Mouse (Mus musculus) lung, postnatal 0 days (tissue): ENCODE results near the gene Adgrf3. TPM values are rescaled to one million over a fixed set of nuclear protein-coding genes. Genes with fewer than 3 reads are reported as not detected.

ENCODE experiments used
- ATAC-seq: fragments of 200-750 bp; cut with Nextera tagmentation; 2 replicates; pipeline ENCODE4 v1.8.0; 2017; ENCODE audit warnings: moderate library complexity
- DNase-seq: peaks from one replicate; pipeline ENCODE4 v3.0.0-alpha.2; 2016; ENCODE audit warnings: low spot score
- H3K27ac ChIP-seq: fragments of 300-500 bp; sonication (generic); 2 replicates; pipeline ENCODE4 v1.5.1; 2014; ENCODE audit warnings: antibody characterized with exemption, mild to moderate bottlenecking, low read length, mixed read lengths
- H3K27me3 ChIP-seq: fragments of 300-500 bp; sonication (generic); replicated peaks from 2 replicates; pipeline ENCODE4 v1.6.1; 2014; ENCODE audit warnings: low read length, mixed read lengths; ENCODE audit not compliant: insufficient read depth
- H3K36me3 ChIP-seq: fragments of 300-500 bp; sonication (generic); 2 replicates; pipeline ENCODE4 v1.6.1; 2014; ENCODE audit warnings: low read length, mixed read lengths; ENCODE audit not compliant: insufficient read depth
- H3K4me1 ChIP-seq: fragments of 300-500 bp; sonication (generic); 2 replicates; pipeline ENCODE4 v1.6.1; 2014; ENCODE audit warnings: antibody characterized with exemption, low read depth, low read length, mixed read lengths; ENCODE audit not compliant: insufficient read depth
- H3K4me2 ChIP-seq: fragments of 300-500 bp; sonication (generic); replicated peaks from 2 replicates; pipeline ENCODE4 v1.6.1; 2014; ENCODE audit warnings: low read depth, mild to moderate bottlenecking, low read length, moderate library complexity, mixed read lengths
- H3K4me3 ChIP-seq: fragments of 300-500 bp; sonication (generic); 2 replicates; pipeline ENCODE4 v1.5.1; 2014; ENCODE audit warnings: low read depth, low read length
- H3K9ac ChIP-seq: fragments of 300-500 bp; sonication (generic); replicated peaks from 2 replicates; pipeline ENCODE4 v1.6.1; 2014; ENCODE audit warnings: low read depth, mild to moderate bottlenecking
- H3K9me3 ChIP-seq: fragments of 300-500 bp; sonication (generic); 2 replicates; pipeline ENCODE4 v1.6.1; 2016; ENCODE audit warnings: low read length, mixed read lengths
- CTCF ChIP-seq: IDR thresholded peaks from 2 replicates; pipeline ENCODE4 v1.5.1; 2016; ENCODE audit warnings: antibody characterized with exemption, mild to moderate bottlenecking
- EP300 ChIP-seq: IDR thresholded peaks from 2 replicates; pipeline ENCODE4 v1.6.1; 2016; ENCODE audit warnings: antibody characterized with exemption, mild to moderate bottlenecking, control low read depth
- WGBS: fragments of 180-500 bp; shearing (Covaris S2); extraction: QIAGEN DNeasy Blood & Tissue Kit; methylation state at CpG from one replicate; pipeline ENCODE4 v1.1.7; 2014; 5-methylcytosine and 5-hydroxymethylcytosine counted together
- polyA plus RNA-seq: library from polyadenylated mRNA; unstranded; fragments of >200 nt; fragmentation: Nextera tagmentation; extraction: Ambion mirVana; gene quantifications from 2 replicates; pipeline ENCODE4 v1.2.1, GENCODE M21; 2015

Gene Adgrf3
- polyA plus RNA-seq, 1 experiment from 2014 or later, result 0.13 TPM

DNA sequence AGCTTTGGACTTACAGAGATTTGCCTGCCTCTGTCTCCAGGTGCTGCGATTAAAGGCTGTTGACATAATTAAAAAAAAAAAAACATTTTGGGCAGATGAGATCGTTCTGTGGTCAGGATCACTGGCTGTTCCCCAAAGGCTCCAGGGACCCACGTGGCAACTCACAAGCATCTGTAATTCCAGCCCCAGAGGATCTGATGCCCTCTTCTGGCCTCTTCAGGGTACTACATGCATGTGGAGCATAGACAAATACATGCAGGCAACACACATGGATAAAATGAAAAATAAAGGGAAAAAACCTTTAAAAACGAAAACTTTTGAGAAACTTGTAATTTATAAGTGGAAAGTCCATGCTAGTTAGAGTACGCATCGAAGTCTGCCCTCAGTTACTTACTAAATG lies 1.8 kb upstream of the Adgrf3 start:
- ATAC-seq (no peak), DNase-seq (peak; percentile 28)
- H3K4me3 ChIP-seq, result no peak overlapping the region
- H3K36me3 ChIP-seq, result no peaks in the 10 kb centered on the region
- H3K9me3 ChIP-seq, result no peaks in the 10 kb centered on the region
- H3K27me3 ChIP-seq, result no peaks in the 10 kb centered on the region
- H3K4me1 ChIP-seq, result no peaks in the 10 kb centered on the region
- H3K9ac ChIP-seq, result no peak overlapping the region
- TF ChIP-seq EP300 (no peak), CTCF (peak; percentile 66)
- WGBS, result 64% methylated on average over 6 of the region's 6 CpGs
- H3K27ac ChIP-seq, result no peak overlapping the region
- no peak overlapping the region for H3K4me2 ChIP-seq

DNA sequence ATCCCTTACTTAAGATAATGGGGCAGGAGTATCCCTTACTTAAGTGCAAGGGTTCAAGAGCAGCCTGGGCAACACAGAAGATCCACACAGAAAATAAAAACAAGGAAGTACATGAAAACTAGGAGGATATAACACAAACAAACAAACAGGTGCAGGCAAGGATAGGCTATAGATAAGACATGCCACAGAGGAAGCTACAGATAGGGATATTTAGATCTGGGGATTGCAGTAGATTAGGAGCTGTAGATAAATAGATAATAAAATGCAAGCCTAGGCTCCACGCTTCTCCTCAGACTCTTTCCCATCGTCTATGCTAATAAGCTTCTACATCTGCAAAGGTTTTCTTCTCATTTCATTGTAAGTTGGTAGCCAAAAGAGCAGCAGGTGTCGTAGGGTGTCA lies 488 bp downstream of the Adgrf3 start:
- Histone ChIP-seq H3K36me3 (no peaks in the 10 kb centered on the region), H3K4me1 (no peaks in the 10 kb centered on the region), H3K4me3 (no peak overlapping the region), H3K27ac (no peak overlapping the region), H3K9ac (no peak overlapping the region), H3K4me2 (no peak overlapping the region), H3K27me3 (no peaks in the 10 kb centered on the region), H3K9me3 (no peaks in the 10 kb centered on the region)
- 74% methylated on average over 3 of the region's 3 CpGs for WGBS
- DNase-seq (no peak), ATAC-seq (no peak)
- TF ChIP-seq EP300 (no peak), CTCF (no peak)

DNA sequence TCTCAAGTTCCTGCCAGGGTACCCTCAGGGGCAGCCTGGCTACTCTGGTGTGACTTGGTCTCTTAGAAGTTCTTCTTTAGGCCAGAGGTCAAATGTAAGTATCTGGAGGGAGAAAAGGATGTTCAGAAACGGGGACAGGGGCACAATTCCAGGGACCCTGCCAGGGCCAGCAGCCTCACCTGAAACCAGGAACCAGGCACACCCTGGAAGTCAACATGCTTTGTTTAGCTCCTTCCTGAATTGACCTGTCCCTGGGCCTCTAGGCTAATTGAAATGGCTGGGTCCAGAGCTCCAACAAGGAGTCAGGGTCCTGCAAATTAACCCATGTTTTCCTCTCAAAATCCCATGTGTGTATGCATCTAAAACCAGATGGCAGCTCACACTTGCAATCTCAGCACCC lies 1.1 kb downstream of the Adgrf3 start:
- ATAC-seq, result no peak
- H3K36me3 ChIP-seq, result no peaks in the 10 kb centered on the region
- H3K27ac ChIP-seq, result no peak overlapping the region
- no peak overlapping the region for H3K9ac ChIP-seq
- no peak overlapping the region for H3K4me3 ChIP-seq
- no peak overlapping the region for H3K4me2 ChIP-seq
- no peaks in the 10 kb centered on the region for H3K9me3 ChIP-seq
- WGBS, result 56% methylated on average over 1 of the region's 1 CpGs
- TF ChIP-seq CTCF (no peak), EP300 (no peak)
- DNase-seq, result no peak
- H3K4me1 ChIP-seq, result no peaks in the 10 kb centered on the region
- H3K27me3 ChIP-seq, result no peaks in the 10 kb centered on the region

DNA sequence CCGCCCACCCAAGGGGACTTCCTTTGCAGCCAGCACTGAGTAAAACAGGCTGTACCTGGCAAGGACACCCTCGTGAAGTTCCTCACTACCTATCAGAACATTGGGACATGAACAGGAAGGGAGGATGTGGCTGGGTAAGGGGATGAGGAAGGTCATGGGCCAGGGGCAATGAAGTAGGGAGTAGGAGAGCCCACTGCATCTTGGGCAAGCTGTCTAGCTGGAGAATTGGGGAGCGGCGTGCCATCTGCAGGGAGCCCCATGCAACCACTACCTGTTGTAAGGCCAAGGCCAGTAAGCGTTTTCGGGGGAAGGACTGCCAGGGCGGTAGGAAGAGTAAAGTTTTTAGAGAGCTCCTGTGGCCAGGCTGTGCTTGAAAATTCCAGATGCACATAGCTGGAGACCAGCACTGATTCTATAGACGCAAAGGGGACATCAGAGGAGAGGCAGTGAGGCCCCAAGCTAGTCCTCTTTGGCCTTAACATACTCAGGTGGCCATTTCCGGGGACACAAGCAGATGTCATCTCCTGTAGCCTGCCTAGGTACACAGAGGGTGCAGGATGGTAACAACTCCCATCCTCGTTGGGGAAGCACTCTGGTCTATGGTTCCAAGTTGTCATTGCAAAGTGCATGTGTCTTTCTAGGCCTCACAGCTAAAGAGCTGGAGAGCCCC lies 2.2 kb downstream of the Adgrf3 start:
- Histone ChIP-seq H3K9me3 (no peaks in the 10 kb centered on the region), H3K36me3 (no peaks in the 10 kb centered on the region), H3K4me2 (no peak overlapping the region), H3K9ac (no peak overlapping the region), H3K27me3 (no peaks in the 10 kb centered on the region), H3K27ac (no peak overlapping the region), H3K4me1 (no peaks in the 10 kb centered on the region), H3K4me3 (no peak overlapping the region)
- TF ChIP-seq EP300, result no peak
- TF ChIP-seq CTCF, result no peak
- no peak for ATAC-seq
- WGBS, result 72% methylated on average over 10 of the region's 10 CpGs
- DNase-seq, result no peak

DNA sequence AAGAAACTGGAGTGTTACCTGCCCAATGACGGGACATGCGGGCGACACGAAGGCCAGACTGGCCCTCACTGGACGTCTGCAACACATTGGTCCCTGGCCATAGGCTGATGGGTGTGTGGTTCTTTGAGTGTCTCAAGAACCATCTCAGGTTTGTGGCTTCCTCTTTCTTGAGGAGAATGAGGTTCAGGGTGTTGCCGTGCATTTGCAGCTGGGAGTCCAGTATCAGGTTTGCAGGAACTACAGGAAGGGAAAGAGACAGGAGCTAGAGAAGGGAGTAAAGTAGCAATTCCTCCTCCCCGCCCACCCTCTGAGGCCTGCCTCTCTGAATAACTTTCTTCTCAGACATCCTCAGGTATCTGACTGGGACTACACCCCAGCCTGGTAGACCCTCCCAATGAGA lies 3.3 kb downstream of the Adgrf3 start:
- TF ChIP-seq EP300 (no peak), CTCF (no peak)
- 82% methylated on average over 7 of the region's 7 CpGs for WGBS
- no peaks in the 10 kb centered on the region for H3K4me1 ChIP-seq
- H3K27ac ChIP-seq, result no peak overlapping the region
- ATAC-seq (no peak), DNase-seq (no peak)
- no peaks in the 10 kb centered on the region for H3K27me3 ChIP-seq
- no peaks in the 10 kb centered on the region for H3K36me3 ChIP-seq
- H3K4me3 ChIP-seq, result no peak overlapping the region
- H3K4me2 ChIP-seq, result no peak overlapping the region
- H3K9me3 ChIP-seq, result no peaks in the 10 kb centered on the region
- no peak overlapping the region for H3K9ac ChIP-seq

DNA sequence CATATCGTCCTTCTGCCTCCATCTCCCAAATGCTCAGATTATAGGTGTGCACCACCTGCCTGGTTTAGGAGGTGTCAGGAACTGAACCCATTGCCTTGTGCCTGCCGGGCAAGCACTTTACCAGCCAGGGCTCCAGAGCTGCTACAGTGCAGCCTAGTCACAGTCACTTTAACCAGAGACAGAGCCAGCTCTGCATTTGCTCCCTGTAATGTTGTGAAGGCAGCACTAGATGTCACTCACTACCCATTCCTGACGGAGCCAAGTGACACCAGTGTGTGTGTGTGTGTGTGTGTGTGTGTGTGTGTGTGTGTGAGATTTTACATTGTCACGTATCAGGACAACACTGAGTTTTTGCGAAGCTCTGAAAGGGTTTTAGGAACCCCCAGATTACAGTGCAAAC lies 4.0 kb downstream of the Adgrf3 start:
- TF ChIP-seq EP300 (no peak), CTCF (peak; percentile 89)
- peak; percentile 72 for DNase-seq
- WGBS, result 35% methylated on average over 5 of the region's 5 CpGs
- Histone ChIP-seq H3K36me3 (no peaks in the 10 kb centered on the region), H3K9me3 (no peaks in the 10 kb centered on the region), H3K27ac (no peak overlapping the region), H3K4me2 (no peak overlapping the region), H3K27me3 (no peaks in the 10 kb centered on the region), H3K4me3 (no peak overlapping the region), H3K4me1 (no peaks in the 10 kb centered on the region), H3K9ac (no peak overlapping the region)
- ATAC-seq, result peak; percentile 56

DNA sequence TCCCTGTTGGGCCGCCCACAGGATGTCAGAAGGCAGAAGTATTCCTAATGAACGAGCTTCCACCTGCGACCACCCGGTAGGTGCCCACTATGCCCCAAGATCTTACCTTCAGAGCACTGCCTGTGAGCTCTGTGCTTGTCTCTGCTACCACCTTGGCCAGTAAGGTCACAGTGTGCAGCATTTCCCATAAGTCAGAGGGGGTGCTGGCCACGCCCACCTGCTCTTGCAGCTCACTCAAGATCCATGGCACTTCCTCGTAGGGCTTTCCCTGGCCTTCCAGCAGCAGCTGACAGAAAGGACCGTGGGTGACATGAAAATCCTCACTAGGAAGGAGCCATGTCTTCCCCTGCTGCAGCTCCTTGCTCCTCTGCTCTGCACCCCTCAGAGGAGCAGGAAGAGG lies 7.3 kb downstream of the Adgrf3 start:
- no peak overlapping the region for H3K4me2 ChIP-seq
- 59% methylated on average over 7 of the region's 7 CpGs for WGBS

More for the DNA sequence above, 7.3 kb downstream of the Adgrf3 start:
- H3K4me3 ChIP-seq, result no peak overlapping the region
- no peak overlapping the region for H3K27ac ChIP-seq
- H3K9ac ChIP-seq, result no peak overlapping the region
- no peaks in the 10 kb centered on the region for H3K9me3 ChIP-seq
- no peaks in the 10 kb centered on the region for H3K36me3 ChIP-seq
- DNase-seq (peak; percentile 32), ATAC-seq (no peak)
- H3K27me3 ChIP-seq, result no peaks in the 10 kb centered on the region
- TF ChIP-seq CTCF, result no peak
- no peak for TF ChIP-seq EP300
- H3K4me1 ChIP-seq, result no peaks in the 10 kb centered on the region
